Mouse (Mus musculus) cerebellum, postnatal 4 days (tissue): ENCODE results near the gene Fmo2.

Experiments
- DNase-seq, 2 experiments: peaks; one replicate each; pipeline ENCODE4 v3.0.0; 2022; ENCODE audit warnings: low spot score in 2 of 2, mixed read lengths in 1 of 2

Fmo2 gene

GRCm38 (mm10) chr1:162853812-162854482, 44.6 kb downstream of the Fmo2 start:
- no peak for DNase-seq

DNA sequence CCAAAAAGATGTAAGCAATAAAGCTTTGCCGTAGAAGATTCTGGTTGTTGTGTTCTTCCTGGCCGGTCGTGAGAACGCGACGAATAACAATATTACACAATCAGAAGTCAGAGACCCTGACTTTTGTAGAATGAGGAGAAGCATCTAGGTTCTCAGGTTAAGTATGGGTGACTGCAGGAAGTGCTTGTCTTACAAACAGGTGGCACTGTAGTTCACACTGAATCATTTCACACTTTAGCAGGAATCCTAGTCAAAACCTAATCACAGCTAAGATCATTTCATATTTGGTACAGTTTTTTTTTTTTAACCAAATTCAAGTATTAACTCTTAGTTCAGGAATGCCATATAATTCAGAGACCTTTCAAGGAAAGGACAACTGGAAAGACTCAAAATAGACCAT, 51.0 kb downstream of the Fmo2 start:
- DNase-seq: no peak

- DNase-seq: no peak
These were observed 58.3 kb downstream of the Fmo2 start for GRCm38 (mm10) chr1:162840211-162840610.

GRCm38 (mm10) chr1:162838976-162839375, 59.5 kb downstream of the Fmo2 start:
- no peak for DNase-seq

DNA sequence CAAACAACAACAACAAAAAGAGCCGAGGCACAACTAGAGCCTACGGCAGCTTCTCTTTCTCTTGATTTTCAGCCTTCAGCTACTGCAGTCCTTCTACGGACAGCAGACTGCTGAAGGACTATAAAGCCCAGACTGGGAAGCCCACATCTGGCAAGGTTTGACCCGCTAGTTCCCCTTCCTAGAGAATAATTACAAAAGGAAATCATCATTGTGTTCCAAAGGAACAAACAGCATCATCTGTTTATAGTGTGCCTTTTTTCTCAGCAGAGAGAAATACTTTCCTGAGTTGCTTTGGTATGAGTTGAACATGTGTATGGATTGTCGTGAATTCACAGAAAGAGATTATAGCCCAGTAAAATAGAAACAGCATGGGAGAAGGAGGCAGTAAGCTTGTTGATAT, 64.2 kb downstream of the Fmo2 start:
- DNase-seq: no peak

GRCm38 (mm10) chr1:162832574-162832953, 66.0 kb downstream of the Fmo2 start:
- no peak for DNase-seq

DNA sequence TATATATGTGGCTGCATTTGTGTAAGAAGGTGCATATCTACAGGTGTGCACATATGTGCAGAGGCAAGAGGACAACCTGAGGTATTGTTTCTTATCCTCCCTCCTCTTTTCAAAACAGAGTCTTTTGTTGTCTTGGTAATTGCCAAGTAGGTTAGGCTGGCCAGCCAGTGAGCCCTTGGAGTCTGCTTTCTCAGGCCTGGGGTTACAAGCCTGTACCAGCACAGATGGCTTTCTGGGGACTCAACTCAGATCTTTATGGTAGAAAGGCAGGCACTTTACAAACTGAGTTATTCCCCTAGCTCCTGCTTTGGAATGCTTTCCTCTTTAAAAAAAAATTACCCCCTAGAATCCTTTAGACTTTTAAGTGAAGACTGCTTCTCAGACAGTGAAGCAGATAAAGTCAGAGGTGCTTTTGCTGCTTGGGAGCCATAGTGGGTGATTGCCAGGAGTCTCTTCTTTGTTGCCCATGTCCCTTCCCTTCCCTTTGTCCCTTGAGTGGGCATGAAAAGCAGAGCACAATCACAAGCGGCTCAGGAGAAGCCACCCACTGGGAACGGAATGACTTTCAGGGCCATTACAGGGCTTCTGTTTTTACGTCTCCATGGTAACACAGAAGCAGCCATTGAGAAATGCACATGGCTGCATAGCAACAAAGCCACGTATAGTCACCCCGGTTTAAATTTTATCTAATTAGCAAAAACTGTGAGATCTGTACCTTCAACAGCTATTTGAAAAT, 66.5 kb downstream of the Fmo2 start:
- no peak for DNase-seq
